Mouse (Mus musculus) hindbrain, embryonic 13.5 days (tissue): ENCODE measurements around the gene Pnrc1. TPM values are rescaled to one million over a fixed set of nuclear protein-coding genes. Genes with fewer than 3 reads are reported as not detected.

Source experiments
- ATAC-seq: fragments of 200-750 bp; cut with Nextera tagmentation; 2 replicates; pipeline ENCODE4 v1.8.0; 2017; ENCODE audit warnings: moderate TSS enrichment; ENCODE audit not compliant: low FRiP score
- H3K27ac ChIP-seq: fragments of 300-500 bp; sonication (generic); 2 replicates; pipeline ENCODE4 v1.5.1; 2015; ENCODE audit warnings: inconsistent platforms, mild to moderate bottlenecking, moderate library complexity
- H3K27me3 ChIP-seq: fragments of 300-500 bp; sonication (generic); 2 replicates; pipeline ENCODE4 v1.6.1; 2015; ENCODE audit warnings: mild to moderate bottlenecking, inconsistent platforms
- H3K36me3 ChIP-seq: fragments of 300-500 bp; sonication (generic); 2 replicates; pipeline ENCODE4 v1.6.1; 2015; ENCODE audit warnings: mild to moderate bottlenecking, inconsistent platforms
- H3K4me1 ChIP-seq: fragments of 300-500 bp; sonication (generic); replicated peaks from 2 replicates; pipeline ENCODE4 v1.6.1; 2015; ENCODE audit warnings: inconsistent platforms
- H3K4me2 ChIP-seq: fragments of 300-500 bp; sonication (generic); 2 replicates; pipeline ENCODE4 v1.6.1; 2015; ENCODE audit warnings: inconsistent platforms, mild to moderate bottlenecking, moderate library complexity
- H3K4me3 ChIP-seq: fragments of 300-500 bp; sonication (generic); 2 replicates; pipeline ENCODE4 v1.5.1; 2015; ENCODE audit warnings: mild to moderate bottlenecking, inconsistent platforms
- H3K9ac ChIP-seq: fragments of 300-500 bp; sonication (generic); 2 replicates; pipeline ENCODE4 v1.6.1; 2015; ENCODE audit warnings: mild to moderate bottlenecking, inconsistent platforms
- H3K9me3 ChIP-seq: fragments of 300-500 bp; sonication (generic); 2 replicates; pipeline ENCODE4 v1.6.1; 2016; ENCODE audit warnings: inconsistent platforms
- WGBS: fragments of 180-500 bp; shearing (Covaris S2); methylation state at CpG from one replicate; pipeline ENCODE4 v1.1.7; 2015; 5-methylcytosine and 5-hydroxymethylcytosine counted together
- polyA plus RNA-seq: library from polyadenylated mRNA; unstranded; fragments of >200 nt; fragmentation: Nextera tagmentation; extraction: Ambion mirVana; gene quantifications from 2 replicates; pipeline ENCODE4 v1.2.1, GENCODE M21; 2015

The Pnrc1 gene
- polyA plus RNA-seq, 1 experiment from 2014 or later, result 69.5 TPM

GRCm38 (mm10) chr4:33261311-33261753 is 28.6 kb downstream of the Pnrc1 start:
- 73% methylated on average over 7 of the region's 7 CpGs for WGBS
- no peak for ATAC-seq
- no peaks in the 10 kb centered on the region for H3K36me3 ChIP-seq
- H3K27me3 ChIP-seq, result no peaks in the 10 kb centered on the region
- no peak overlapping the region for H3K4me3 ChIP-seq
- H3K4me2 ChIP-seq, result no peak overlapping the region
- no peaks in the 10 kb centered on the region for H3K9me3 ChIP-seq
- no peak overlapping the region for H3K27ac ChIP-seq
- H3K4me1 ChIP-seq, result no peaks in the 10 kb centered on the region
- no peak overlapping the region for H3K9ac ChIP-seq

- Histone ChIP-seq H3K4me1 (no peaks in the 10 kb centered on the region), H3K9ac (no peak overlapping the region), H3K27ac (no peak overlapping the region), H3K4me2 (no peak overlapping the region), H3K4me3 (no peak overlapping the region), H3K27me3 (no peaks in the 10 kb centered on the region), H3K9me3 (no peaks in the 10 kb centered on the region), H3K36me3 (no peaks in the 10 kb centered on the region)
- ATAC-seq, result no peak
Observed at GRCm38 (mm10) chr4:33260311-33260710, 29.7 kb downstream of the Pnrc1 start.

GRCm38 (mm10) chr4:33257263-33257964 is 32.5 kb downstream of the Pnrc1 start:
- 84% methylated on average over 11 of the region's 11 CpGs for WGBS
- Histone ChIP-seq H3K9me3 (no peaks in the 10 kb centered on the region), H3K36me3 (no peaks in the 10 kb centered on the region), H3K27me3 (no peaks in the 10 kb centered on the region), H3K4me1 (no peaks in the 10 kb centered on the region), H3K4me2 (no peak overlapping the region), H3K27ac (no peak overlapping the region), H3K4me3 (no peak overlapping the region), H3K9ac (no peak overlapping the region)
- ATAC-seq, result no peak

- 41% methylated on average over 4 of the region's 4 CpGs for WGBS
Observed at GRCm38 (mm10) chr4:33254706-33255105, 35.3 kb downstream of the Pnrc1 start.

GRCm38 (mm10) chr4:33250867-33251266 is 39.1 kb downstream of the Pnrc1 start:
- H3K4me3 ChIP-seq, result no peak overlapping the region
- H3K27me3 ChIP-seq, result no peaks in the 10 kb centered on the region
- no peaks in the 10 kb centered on the region for H3K9me3 ChIP-seq
- no peak overlapping the region for H3K4me2 ChIP-seq
- no peak overlapping the region for H3K27ac ChIP-seq
- H3K9ac ChIP-seq, result no peak overlapping the region
- 91% methylated on average over 2 of the region's 2 CpGs for WGBS
- ATAC-seq, result no peak
- H3K36me3 ChIP-seq, result peaks cover 4% of the 10 kb centered on the region
- peaks cover 9% of the 10 kb centered on the region for H3K4me1 ChIP-seq

More at GRCm38 (mm10) chr4:33254706-33255105, 35.3 kb downstream of the Pnrc1 start:
- ATAC-seq, result no peak
- Histone ChIP-seq H3K9ac (no peak overlapping the region), H3K27me3 (no peaks in the 10 kb centered on the region), H3K36me3 (no peaks in the 10 kb centered on the region), H3K4me2 (no peak overlapping the region), H3K4me3 (no peak overlapping the region), H3K9me3 (no peaks in the 10 kb centered on the region), H3K4me1 (no peaks in the 10 kb centered on the region), H3K27ac (no peak overlapping the region)

- H3K9me3 ChIP-seq, result no peaks in the 10 kb centered on the region
- H3K4me2 ChIP-seq, result no peak overlapping the region
- H3K9ac ChIP-seq, result no peak overlapping the region
- H3K4me3 ChIP-seq, result no peak overlapping the region
- peak overlapping the region; percentile 100; the same call in 1 of the 2 replicates for H3K27ac ChIP-seq
- WGBS, result 14% methylated on average over 1 of the region's 1 CpGs
- peaks cover 17% of the 10 kb centered on the region for H3K4me1 ChIP-seq
- H3K36me3 ChIP-seq, result peaks cover 15% of the 10 kb centered on the region
- ATAC-seq, result no peak
- H3K27me3 ChIP-seq, result no peaks in the 10 kb centered on the region
Observed at GRCm38 (mm10) chr4:33249716-33250230, 40.2 kb downstream of the Pnrc1 start.

- Histone ChIP-seq H3K36me3 (peaks cover 24% of the 10 kb centered on the region), H3K9me3 (no peaks in the 10 kb centered on the region), H3K9ac (peak overlapping the region; percentile 98), H3K27me3 (no peaks in the 10 kb centered on the region), H3K27ac (peak overlapping the region; percentile 100), H3K4me1 (peaks cover 17% of the 10 kb centered on the region), H3K4me2 (peak overlapping the region; percentile 51), H3K4me3 (peak overlapping the region; percentile 91)
- 3% methylated on average over 4 of the region's 4 CpGs for WGBS
- no peak for ATAC-seq
Observed at GRCm38 (mm10) chr4:33248915-33249314, 41.0 kb downstream of the Pnrc1 start.

GRCm38 (mm10) chr4:33248062-33248889 is 41.7 kb downstream of the Pnrc1 start:
- H3K9ac ChIP-seq, result peak overlapping the region; percentile 98
- H3K4me3 ChIP-seq, result peak overlapping the region; percentile 91
- H3K27me3 ChIP-seq, result no peaks in the 10 kb centered on the region
- no peaks in the 10 kb centered on the region for H3K9me3 ChIP-seq
- peaks cover 17% of the 10 kb centered on the region for H3K4me1 ChIP-seq
- ATAC-seq, result peak; percentile 94
- under 1% methylated on average over 83 of the region's 88 CpGs for WGBS
- H3K36me3 ChIP-seq, result peaks cover 30% of the 10 kb centered on the region
- H3K4me2 ChIP-seq, result peak overlapping the region; percentile 51
- peak overlapping the region; percentile 100 for H3K27ac ChIP-seq

GRCm38 (mm10) chr4:33247479-33248053 is 42.4 kb downstream of the Pnrc1 start:
- Histone ChIP-seq H3K36me3 (peaks cover 37% of the 10 kb centered on the region), H3K27ac (peak overlapping the region; percentile 100), H3K9ac (peak overlapping the region; percentile 98), H3K4me2 (peak overlapping the region; percentile 70), H3K4me1 (peaks cover 22% of the 10 kb centered on the region), H3K9me3 (no peaks in the 10 kb centered on the region), H3K27me3 (no peaks in the 10 kb centered on the region), H3K4me3 (peak overlapping the region; percentile 91)
- peak; percentile 91 for ATAC-seq
- WGBS, result under 1% methylated on average over 56 of the region's 60 CpGs

- Histone ChIP-seq H3K36me3 (peaks cover 41% of the 10 kb centered on the region), H3K4me1 (peaks cover 26% of the 10 kb centered on the region), H3K27ac (no peak overlapping the region), H3K4me3 (peak overlapping the region; percentile 91; the same call in 1 of the 2 replicates), H3K27me3 (no peaks in the 10 kb centered on the region), H3K9ac (no peak overlapping the region; the same call in 1 of the 2 replicates), H3K4me2 (peak overlapping the region; percentile 70), H3K9me3 (no peaks in the 10 kb centered on the region)
- no peak for ATAC-seq
- WGBS, result 91% methylated on average over 14 of the region's 14 CpGs
Observed at GRCm38 (mm10) chr4:33245853-33246395, 44.0 kb downstream of the Pnrc1 start.

GRCm38 (mm10) chr4:33243921-33244320 is 46.0 kb downstream of the Pnrc1 start:
- no peak for ATAC-seq

More at GRCm38 (mm10) chr4:33243921-33244320, 46.0 kb downstream of the Pnrc1 start:
- peaks cover 41% of the 10 kb centered on the region for H3K36me3 ChIP-seq
- H3K27ac ChIP-seq, result no peak overlapping the region
- no peak overlapping the region for H3K4me2 ChIP-seq
- H3K27me3 ChIP-seq, result no peaks in the 10 kb centered on the region
- WGBS, result 92% methylated on average over 4 of the region's 4 CpGs
- H3K4me3 ChIP-seq, result no peak overlapping the region
- peaks cover 26% of the 10 kb centered on the region for H3K4me1 ChIP-seq
- no peak overlapping the region for H3K9ac ChIP-seq
- H3K9me3 ChIP-seq, result no peaks in the 10 kb centered on the region
